Comparison of ENCODE assay signal across 7 mouse cellular contexts in the genomic region with DNA sequence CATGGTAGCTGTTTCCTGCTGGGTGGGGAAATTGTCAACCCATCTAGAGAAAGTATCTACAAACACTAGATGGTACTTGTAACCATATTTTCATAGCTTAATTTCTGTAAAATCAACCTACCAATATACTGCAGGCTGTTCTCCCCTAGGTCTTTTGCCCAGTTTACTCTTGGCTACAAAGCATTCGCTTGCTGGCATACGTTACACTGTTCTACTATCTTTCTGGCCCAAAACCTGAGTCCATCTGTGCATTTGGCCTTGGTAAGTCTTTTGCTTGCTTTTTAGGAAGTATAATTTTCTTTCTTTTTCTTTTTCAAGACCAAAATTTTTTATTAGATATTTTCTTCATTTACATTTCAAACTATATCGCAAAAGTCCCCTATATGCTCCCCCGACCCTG.
"Had no signal": no experiment of that assay in that cellular context is flagged by ENCODE, and none has a peak within 500 bp of the region (broad histone marks: within the 10 kb centered on the region; RNA-seq: fewer than 3 reads in every experiment).

No protein-coding gene starts in this region.

- DNase-seq: lung, adult 2 months; lung, postnatal 14 days; lung, postnatal 36 days; right cerebral cortex, postnatal 14 days; thymus, adult 2 months; thymus, postnatal 25 days; thymus, postnatal 4 days had no signal
